Mouse (Mus musculus) forebrain, embryonic 15.5 days (tissue): ENCODE data around the gene Pou5f1. TPM values are rescaled to one million over a fixed set of nuclear protein-coding genes. Genes with fewer than 3 reads are reported as not detected.

Source experiments
- ATAC-seq: fragments of 200-750 bp; cut with Nextera tagmentation; replicated peaks from 2 replicates; pipeline ENCODE4 v1.8.0; 2017; ENCODE audit warnings: mild to moderate bottlenecking, moderate TSS enrichment, moderate library complexity
- H3K27ac ChIP-seq: fragments of 300-500 bp; sonication (generic); replicated peaks from 2 replicates; pipeline ENCODE4 v1.5.1; 2015; ENCODE audit warnings: mild to moderate bottlenecking, inconsistent platforms
- H3K27me3 ChIP-seq: fragments of 300-500 bp; sonication (generic); 2 replicates; pipeline ENCODE4 v1.6.1; 2015; ENCODE audit warnings: inconsistent platforms
- H3K36me3 ChIP-seq: fragments of 300-500 bp; sonication (generic); 2 replicates; pipeline ENCODE4 v1.6.1; 2015; ENCODE audit warnings: mild to moderate bottlenecking, inconsistent platforms
- H3K4me1 ChIP-seq: fragments of 300-500 bp; sonication (generic); 2 replicates; pipeline ENCODE4 v1.6.1; 2015; ENCODE audit warnings: inconsistent platforms
- H3K4me2 ChIP-seq: fragments of 300-500 bp; sonication (generic); replicated peaks from 2 replicates; pipeline ENCODE4 v1.6.1; 2015; ENCODE audit warnings: mild to moderate bottlenecking, inconsistent platforms
- H3K4me3 ChIP-seq: fragments of 300-500 bp; sonication (generic); 2 replicates; pipeline ENCODE4 v1.5.1; 2015; ENCODE audit warnings: mild to moderate bottlenecking, inconsistent platforms
- H3K9ac ChIP-seq: fragments of 300-500 bp; sonication (generic); replicated peaks from 2 replicates; pipeline ENCODE4 v1.6.1; 2015; ENCODE audit warnings: mild to moderate bottlenecking, inconsistent platforms
- H3K9me3 ChIP-seq: fragments of 300-500 bp; sonication (generic); 2 replicates; pipeline ENCODE4 v1.6.1; 2016; ENCODE audit warnings: inconsistent platforms
- WGBS: fragments of 180-500 bp; shearing (Covaris S2); methylation state at CpG from one replicate; pipeline ENCODE4 v1.1.7; 2015; ENCODE audit warnings: mixed read lengths; 5-methylcytosine and 5-hydroxymethylcytosine counted together
- polyA plus RNA-seq: library from polyadenylated mRNA; unstranded; fragments of >200 nt; fragmentation: Nextera tagmentation; extraction: Ambion mirVana; gene quantifications from 2 replicates; pipeline ENCODE4 v1.2.1, GENCODE M21; 2015

Gene Pou5f1
- polyA plus RNA-seq, 1 experiment from 2014 or later: not detected

DNA sequence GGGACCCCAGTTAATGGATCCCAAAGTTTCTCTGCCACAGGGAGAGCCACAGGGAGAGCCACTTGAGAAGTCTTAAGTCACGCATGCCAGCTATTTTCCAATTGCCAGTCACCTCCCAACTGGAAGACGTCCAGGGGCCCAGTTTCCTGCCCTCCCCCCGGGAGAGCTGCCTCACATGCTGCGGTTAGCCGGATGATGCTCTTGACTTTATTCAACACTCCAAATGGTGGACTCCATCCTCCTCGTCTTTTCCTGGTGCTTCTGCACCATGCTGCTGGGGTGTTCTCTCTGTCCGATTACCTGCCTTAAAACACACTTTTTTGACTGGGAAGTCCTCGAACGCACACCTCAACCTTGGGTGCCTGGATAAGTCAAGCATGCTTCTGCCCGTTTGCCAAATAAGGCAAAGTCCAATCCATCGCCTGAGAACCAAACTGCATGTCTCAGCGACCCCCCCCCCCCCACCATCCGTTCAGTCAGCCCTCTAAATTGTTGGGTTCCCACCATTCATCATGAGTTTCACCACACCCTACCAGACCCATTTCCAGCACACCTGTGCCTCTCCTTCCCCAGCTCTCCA, 50.5 kb downstream of the Pou5f1 start:
- 93% methylated on average over 13 of the region's 13 CpGs for WGBS
- Histone ChIP-seq H3K27ac (no peak overlapping the region), H3K4me3 (no peak overlapping the region), H3K9ac (no peak overlapping the region), H3K36me3 (no peaks in the 10 kb centered on the region), H3K9me3 (no peaks in the 10 kb centered on the region), H3K27me3 (no peaks in the 10 kb centered on the region), H3K4me2 (no peak overlapping the region), H3K4me1 (no peaks in the 10 kb centered on the region)
- ATAC-seq: no peak

- H3K27me3 ChIP-seq: no peaks in the 10 kb centered on the region
- no peaks in the 10 kb centered on the region for H3K9me3 ChIP-seq
- no peak overlapping the region for H3K4me2 ChIP-seq
- WGBS: 31% methylated on average over 5 of the region's 5 CpGs
- ATAC-seq: no peak
- H3K4me3 ChIP-seq: no peak overlapping the region
- no peak overlapping the region for H3K9ac ChIP-seq
- no peak overlapping the region for H3K27ac ChIP-seq
- no peaks in the 10 kb centered on the region for H3K36me3 ChIP-seq
- H3K4me1 ChIP-seq: no peaks in the 10 kb centered on the region
These were observed 51.0 kb downstream of the Pou5f1 start for GRCm38 (mm10) chr17:35556812-35557211.

DNA sequence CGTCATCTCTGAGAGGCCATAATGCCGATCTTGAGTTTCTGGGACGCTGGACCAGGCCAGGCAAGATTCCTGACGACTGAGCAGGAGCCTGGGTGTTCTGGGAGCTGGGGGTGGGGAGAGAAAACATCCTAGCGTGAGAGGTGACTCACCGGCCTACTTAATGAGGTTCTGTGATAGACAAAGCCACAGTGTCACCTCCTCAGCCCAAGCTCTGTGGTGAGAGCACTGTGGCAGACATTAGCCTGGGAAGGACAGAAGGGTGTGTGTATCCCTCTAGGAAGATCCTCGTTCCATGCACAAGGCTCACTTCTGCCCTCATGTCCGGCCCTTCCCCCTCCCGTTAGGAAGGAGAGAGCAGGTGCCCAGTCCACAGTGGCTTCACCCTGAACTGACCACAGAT, 51.5 kb downstream of the Pou5f1 start:
- H3K27ac ChIP-seq: no peak overlapping the region
- H3K9ac ChIP-seq: no peak overlapping the region
- H3K27me3 ChIP-seq: no peaks in the 10 kb centered on the region
- 74% methylated on average over 9 of the region's 9 CpGs for WGBS
- no peaks in the 10 kb centered on the region for H3K36me3 ChIP-seq
- no peaks in the 10 kb centered on the region for H3K4me1 ChIP-seq
- H3K9me3 ChIP-seq: no peaks in the 10 kb centered on the region
- H3K4me2 ChIP-seq: no peak overlapping the region
- ATAC-seq: no peak
- H3K4me3 ChIP-seq: no peak overlapping the region

DNA sequence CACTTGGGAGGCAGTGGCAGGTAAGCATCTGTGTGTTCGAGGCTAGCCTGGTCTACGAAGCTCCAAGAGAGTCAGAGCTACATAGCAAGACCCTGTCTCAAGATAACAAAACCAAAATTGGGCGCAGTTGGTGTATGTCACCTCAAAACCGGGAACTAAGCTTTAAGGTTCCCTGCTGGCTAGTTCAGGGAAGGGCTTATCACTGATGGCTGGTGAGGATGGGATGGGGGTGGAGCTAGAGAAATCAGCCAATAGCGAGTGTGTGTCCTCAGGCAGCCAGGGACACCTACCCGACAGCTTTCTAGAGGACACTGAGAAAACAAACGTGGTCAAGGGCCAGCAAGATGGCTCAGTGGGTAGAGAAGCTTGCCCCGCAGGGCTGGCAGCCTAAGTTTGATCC, 52.4 kb downstream of the Pou5f1 start:
- H3K36me3 ChIP-seq: no peaks in the 10 kb centered on the region
- no peaks in the 10 kb centered on the region for H3K27me3 ChIP-seq
- WGBS: 65% methylated on average over 8 of the region's 8 CpGs
- ATAC-seq: no peak
- no peak overlapping the region for H3K27ac ChIP-seq
- H3K4me1 ChIP-seq: no peaks in the 10 kb centered on the region
- H3K4me2 ChIP-seq: no peak overlapping the region
- H3K4me3 ChIP-seq: no peak overlapping the region
- H3K9me3 ChIP-seq: no peaks in the 10 kb centered on the region
- H3K9ac ChIP-seq: no peak overlapping the region

Other genes starting within 250 kb of the Pou5f1 start
- 48.1 and 50.1 TPM in 2 replicates for gene H2-D1, start 243.3 kb upstream of the Pou5f1 start, polyA plus RNA-seq
- 0.27 and 0.32 TPM in 2 replicates for gene H2-Q1, start 185.6 kb upstream of the Pou5f1 start, polyA plus RNA-seq
- 1.1 and 1.2 TPM in 2 replicates for gene H2-Q2, start 163.8 kb upstream of the Pou5f1 start, polyA plus RNA-seq
- 0.73 and 0.80 TPM in 2 replicates for gene H2-Q4, start 126.4 kb upstream of the Pou5f1 start, polyA plus RNA-seq
- gene H2-Q6, start 81.2 kb upstream of the Pou5f1 start, polyA plus RNA-seq: 0.33 and 0.53 TPM in 2 replicates
- 1.2 and 1.3 TPM in 2 replicates for gene H2-Q7, start 66.9 kb upstream of the Pou5f1 start, polyA plus RNA-seq
- 0.11 and 0.83 TPM in 2 replicates for gene H2-Q10, start 35.9 kb upstream of the Pou5f1 start, polyA plus RNA-seq
- gene Tcf19, start 10.8 kb downstream of the Pou5f1 start, polyA plus RNA-seq: 33.6 and 36.9 TPM in 2 replicates
- 9.5 and 10.6 TPM in 2 replicates for gene Cchcr1, start 11.1 kb downstream of the Pou5f1 start, polyA plus RNA-seq
- 1.2 and 1.5 TPM in 2 replicates for gene Psors1c2, start 27.2 kb downstream of the Pou5f1 start, polyA plus RNA-seq
- gene Cdsn, start 46.1 kb downstream of the Pou5f1 start, polyA plus RNA-seq: 0.06 and 0.11 TPM in 2 replicates
- gene 2300002M23Rik, start 61.4 kb downstream of the Pou5f1 start, polyA plus RNA-seq: not detected in 2 replicates
- gene Sfta2, start 95.5 kb downstream of the Pou5f1 start, polyA plus RNA-seq: not detected in 2 replicates
- not detected in 2 replicates for gene Gm9573, start 120.6 kb downstream of the Pou5f1 start, polyA plus RNA-seq
- gene Mucl3, start 137.7 kb downstream of the Pou5f1 start, polyA plus RNA-seq: not detected in 2 replicates
- gene Vars2, start 161.6 kb downstream of the Pou5f1 start, polyA plus RNA-seq: 16.2 and 18.1 TPM in 2 replicates
- 36.1 and 37.8 TPM in 2 replicates for gene Gtf2h4, start 167.7 kb downstream of the Pou5f1 start, polyA plus RNA-seq
- 127 TPM in 2 replicates for gene Ddr1, start 198.6 kb downstream of the Pou5f1 start, polyA plus RNA-seq